Mouse (Mus musculus) liver, postnatal 0 days (tissue): ENCODE data around the gene Itgbl1.

Experiments used
- CTCF ChIP-seq: sonication (generic); IDR thresholded peaks from 2 replicates; pipeline ENCODE4 v1.5.1; 2016; ENCODE audit warnings: antibody characterized with exemption, low read depth
- EP300 ChIP-seq: IDR thresholded peaks from 2 replicates; pipeline ENCODE4 v1.6.1; 2016; ENCODE audit warnings: antibody characterized with exemption, low read depth, mild to moderate bottlenecking

DNA sequence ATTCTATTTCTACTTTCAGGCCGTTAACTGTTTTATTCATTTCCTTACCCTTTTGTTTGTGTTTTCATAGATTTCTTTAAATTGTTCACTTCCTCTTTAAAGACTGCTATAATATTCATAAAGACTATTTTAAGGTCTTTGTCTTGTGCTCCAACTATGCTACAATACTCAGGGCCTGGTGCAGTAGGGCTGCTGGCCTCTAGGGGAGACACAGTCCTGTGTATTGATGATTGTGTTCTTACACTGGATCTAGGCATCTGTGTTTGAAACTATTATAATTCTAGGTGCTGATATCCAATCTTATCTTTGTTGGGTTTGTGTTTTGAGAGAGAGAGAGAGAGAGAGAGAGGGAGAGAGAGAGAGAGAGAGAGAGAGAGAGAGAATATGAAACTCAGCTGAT is 268.1 kb downstream of the Itgbl1 start:
- TF ChIP-seq CTCF (no peak), EP300 (no peak)
